Mouse (Mus musculus): Measurements from ENCODE around the gene Ankrd33b.

GRCm38 (mm10) chr15:31412436-31412835, 44.9 kb upstream of the Ankrd33b start:
- TF ChIP-seq CTCF (conservative IDR thresholded peaks at IDR 0.05; ENCODE audit: low read length) = no peak
- no peak for TF ChIP-seq POU5F1 (IDR thresholded peaks at IDR 0.05; ENCODE audit: borderline replicate concordance, low read length)
